Mouse (Mus musculus) gastrocnemius, postnatal 14 days (tissue): Measurements from ENCODE around the gene Vmn2r94. TPM values are rescaled to one million over a fixed set of nuclear protein-coding genes. Genes with fewer than 3 reads are reported as not detected.

Source experiments
- DNase-seq: peaks from one replicate; pipeline ENCODE4 v3.0.0; 2021; ENCODE audit warnings: mixed read lengths
- intact Hi-C: fragments of 180-260 bp; cut with DNase I; formaldehyde crosslinking; loops from one replicate; pipeline ENCODE4 v1.15.1; 2025; ENCODE audit warnings: low total_unique reads
- long read RNA-seq, 2 experiments: library from polyadenylated mRNA; stranded (forward); transcript quantifications; one replicate each; pipeline ENCODE4 v2.0.0; 2021
- total RNA-seq, 2 experiments: library from RNA; stranded (reverse); gene quantifications; 2 replicates each; pipeline ENCODE4 v1.2.3; 2021

Gene Vmn2r94
- not detected for total RNA-seq
- long read RNA-seq, experiment 1 = 0 reads
- long read RNA-seq, experiment 2 = 0 reads

DNA sequence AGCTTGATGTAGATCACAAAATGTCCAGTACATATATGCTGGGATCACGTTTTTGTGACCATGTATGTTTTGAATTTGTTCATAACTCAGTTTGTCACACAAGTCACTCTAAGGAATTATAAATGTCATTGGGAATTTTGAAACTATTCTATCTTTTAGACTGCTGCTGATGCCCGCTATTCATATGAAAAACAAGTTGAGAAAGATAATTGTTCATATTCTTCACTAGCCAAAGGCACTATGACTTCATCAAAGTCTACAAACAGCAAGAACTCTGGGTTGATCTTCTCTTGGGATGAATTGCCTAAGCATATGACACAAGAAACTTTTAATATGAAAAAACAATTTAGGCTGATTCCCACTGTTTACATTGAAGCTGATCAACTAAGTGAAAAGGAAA is at the start of gene Vmn2r94:
Gene Vmn2r94 (minus strand): TSS at position 101 of the 400 bp plus-strand sequence.
- intact Hi-C loops = no loop called here

DNA sequence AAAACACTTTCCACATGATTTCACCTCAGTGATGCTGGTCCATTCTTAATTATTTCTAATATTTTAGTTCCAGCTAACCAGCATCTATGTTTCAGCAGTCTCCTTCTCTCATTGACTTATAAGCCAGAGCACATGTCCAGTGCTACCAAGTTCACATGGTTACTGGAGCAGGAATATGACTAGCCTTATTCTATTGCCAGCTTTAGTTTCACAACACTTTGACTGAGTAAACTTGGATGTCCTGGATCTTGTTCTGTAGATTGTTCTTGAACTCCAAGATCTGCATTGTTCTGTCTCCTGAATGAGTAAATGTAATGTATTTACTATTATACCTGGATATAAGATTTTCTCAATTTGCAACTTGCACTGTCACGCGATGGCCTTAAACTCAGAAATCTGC is 45.5 kb upstream of the Vmn2r94 start:
- DNase-seq = no peak
- intact Hi-C loops = no loop called here

More for the DNA sequence above, at the start of gene Vmn2r94:
- no peak for DNase-seq

GRCm38 (mm10) chr17:18297799-18298198 is 20.2 kb upstream of the Vmn2r94 start, which contains the start of gene Vmn2r93:
Gene Vmn2r93, plus strand, starts transcription at chr17:18298099.
- intact Hi-C loops = no loop called here

GRCm38 (mm10) chr17:18236931-18237330 is 40.6 kb downstream of the Vmn2r94 start:
- intact Hi-C loops = no loop called here
- DNase-seq = no peak

More at GRCm38 (mm10) chr17:18297799-18298198, 20.2 kb upstream of the Vmn2r94 start, which contains the start of gene Vmn2r93:
- no peak for DNase-seq

DNA sequence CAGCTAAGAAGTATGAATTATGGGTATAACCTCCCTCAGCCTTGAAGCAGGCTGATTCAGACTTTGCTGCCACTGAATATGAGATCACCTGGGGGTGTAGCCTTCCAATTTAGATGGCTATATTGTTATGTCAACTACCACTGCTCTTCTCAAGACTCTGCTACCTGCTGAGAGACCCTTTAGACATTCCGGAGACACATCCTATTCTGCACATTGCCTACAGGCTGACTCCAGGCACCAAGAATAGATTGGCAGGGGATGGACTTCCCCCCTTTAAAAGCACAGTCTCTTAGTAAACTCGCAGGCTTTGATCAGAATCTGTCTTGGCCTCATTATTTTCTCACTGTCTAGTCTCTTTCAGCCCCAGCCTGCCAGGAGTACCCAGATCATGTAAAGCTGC is 45.6 kb downstream of the Vmn2r94 start:
- intact Hi-C loops = no loop called here
- DNase-seq = no peak

- no peak for DNase-seq
- intact Hi-C loops = no loop called here
Observed at GRCm38 (mm10) chr17:18221300-18221699, 56.3 kb downstream of the Vmn2r94 start.

Other genes with a start within 250 kb of the Vmn2r94 start
- not detected for gene Vmn2r124, start 228.3 kb downstream of the Vmn2r94 start, total RNA-seq
- gene Vmn2r91, start 192.7 kb downstream of the Vmn2r94 start, total RNA-seq = not detected
- gene Vmn2r92, start 125.9 kb downstream of the Vmn2r94 start, total RNA-seq = not detected
- not detected for gene Vmn2r93, start 20.3 kb upstream of the Vmn2r94 start, total RNA-seq
- not detected for gene Vmn2r95, start 146.3 kb upstream of the Vmn2r94 start, total RNA-seq